Mouse (Mus musculus) heart, postnatal 36 days (tissue): ENCODE measurements around the gene Macrod1. TPM values are rescaled to one million over a fixed set of nuclear protein-coding genes. Genes with fewer than 3 reads are reported as not detected.
"Not testable (repeated sequence)": the region's sequence is repeated elsewhere in the genome, so short reads cannot be mapped to it uniquely, and the experiment has no call there.

ENCODE experiments used
- DNase-seq, 2 experiments: peaks; one replicate each; pipeline ENCODE4 v3.0.0; 2021 to 2022
- intact Hi-C: fragments of 180-260 bp; cut with DNase I; formaldehyde crosslinking; loops from one replicate; pipeline ENCODE4 v1.15.1; 2025
- total RNA-seq, 2 experiments: library from RNA; stranded (reverse); gene quantifications; 2 replicates each; pipeline ENCODE4 v1.2.3; 2021

Gene Macrod1
- total RNA-seq, 2 experiments from 2014 or later: 272 to 280 TPM

GRCm38 (mm10) chr19:7054772-7055171, 1.8 kb upstream of the Macrod1 start:
- DNase-seq: no peak
- intact Hi-C loops: no loop called here

DNA sequence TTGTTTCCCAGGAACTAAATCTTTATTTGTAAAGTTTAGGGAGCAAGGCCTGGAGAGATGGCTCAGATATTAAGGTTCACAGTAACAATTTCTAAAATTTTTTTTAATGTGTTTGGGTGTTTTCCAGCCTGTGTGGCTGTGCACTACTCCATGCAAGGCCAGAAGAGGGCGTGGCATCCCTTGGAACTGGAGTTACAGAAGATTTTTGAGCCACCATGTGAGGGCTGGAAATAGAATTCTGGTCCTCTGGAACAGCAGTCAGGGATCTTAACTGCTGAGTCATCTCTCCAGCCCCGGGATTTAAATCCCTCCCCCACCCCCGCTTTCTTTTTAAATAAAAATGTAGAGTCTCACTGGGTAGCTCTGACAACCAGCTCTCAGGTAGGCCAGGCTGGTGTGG, 1.4 kb upstream of the Macrod1 start:
- DNase-seq: no peak
- intact Hi-C loops: no loop called here

GRCm38 (mm10) chr19:7057126-7057721, 614 bp downstream of the Macrod1 start:
- no peak for DNase-seq
- intact Hi-C loops: no loop called here

DNA sequence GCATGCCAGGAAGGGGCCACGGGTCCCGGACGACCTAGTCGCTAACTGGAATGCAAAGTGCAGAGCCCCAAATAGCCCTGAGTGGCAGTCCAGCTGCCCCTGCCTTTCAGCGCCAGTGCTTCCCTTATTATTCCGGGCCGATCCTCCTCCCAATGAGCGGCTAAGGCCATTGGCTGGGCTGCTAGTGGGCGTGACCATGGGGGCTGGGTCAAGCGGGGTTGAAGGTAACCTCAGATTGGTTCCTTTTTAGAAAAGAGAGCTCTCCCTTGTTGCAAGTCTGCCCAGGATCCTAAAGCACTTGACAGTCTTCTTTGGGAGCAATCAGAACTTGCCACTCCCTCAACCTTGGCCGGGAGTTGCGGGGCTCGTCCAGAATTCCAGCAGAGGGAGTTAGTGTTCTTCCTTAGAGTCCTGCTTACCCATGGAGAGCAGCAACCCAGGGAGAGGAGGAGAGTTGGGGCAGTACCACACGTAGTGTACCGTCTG, 1.2 kb downstream of the Macrod1 start:
- peak; percentile 82 to 85 for DNase-seq
- intact Hi-C loops: no loop called here

DNA sequence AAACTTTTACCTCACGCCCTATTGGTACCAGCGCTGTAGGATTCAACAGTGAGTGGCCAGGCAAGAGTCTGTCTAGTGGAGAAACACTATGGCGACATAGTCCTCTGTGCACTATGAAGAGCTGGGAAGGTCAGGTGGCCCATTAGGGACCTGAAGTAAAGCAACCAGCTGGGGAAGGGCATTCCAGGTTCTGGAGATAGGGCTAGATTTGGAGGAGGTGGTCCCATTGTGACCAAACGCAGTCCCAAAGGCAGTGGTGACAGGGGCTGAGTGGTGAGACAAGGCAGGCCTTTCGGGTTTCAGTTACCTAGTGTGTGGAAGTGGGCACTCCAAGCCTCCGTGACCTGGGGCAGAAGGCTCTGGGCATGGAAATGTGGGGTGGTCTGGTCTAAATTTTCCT, 1.9 kb downstream of the Macrod1 start:
- intact Hi-C loops: no loop called here

DNA sequence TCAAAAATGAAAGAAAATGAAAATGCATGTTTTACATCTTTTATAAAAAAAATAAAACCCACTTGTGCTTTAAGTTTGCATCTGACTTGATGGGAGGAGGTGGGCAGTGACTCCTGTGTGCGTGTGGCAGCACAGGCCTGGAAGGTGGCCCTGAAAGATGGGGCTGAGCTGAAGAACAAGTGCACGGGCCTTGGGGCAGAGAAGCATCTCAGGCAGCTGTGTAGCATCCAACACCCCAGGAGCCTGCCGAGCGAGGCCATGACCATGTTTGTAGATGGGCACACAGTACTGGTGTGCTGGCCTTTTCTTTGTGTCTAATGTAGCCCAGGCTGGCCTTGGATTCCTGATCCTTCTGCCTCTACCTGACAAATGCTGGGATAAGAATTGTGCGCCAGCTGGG, 5.5 kb downstream of the Macrod1 start:
- no peak for DNase-seq
- intact Hi-C loops: no loop called here

More for the DNA sequence above, 1.9 kb downstream of the Macrod1 start:
- DNase-seq: no peak

- intact Hi-C loops: no loop called here
- no peak for DNase-seq
Measured at GRCm38 (mm10) chr19:7062916-7063315, 6.3 kb downstream of the Macrod1 start.

DNA sequence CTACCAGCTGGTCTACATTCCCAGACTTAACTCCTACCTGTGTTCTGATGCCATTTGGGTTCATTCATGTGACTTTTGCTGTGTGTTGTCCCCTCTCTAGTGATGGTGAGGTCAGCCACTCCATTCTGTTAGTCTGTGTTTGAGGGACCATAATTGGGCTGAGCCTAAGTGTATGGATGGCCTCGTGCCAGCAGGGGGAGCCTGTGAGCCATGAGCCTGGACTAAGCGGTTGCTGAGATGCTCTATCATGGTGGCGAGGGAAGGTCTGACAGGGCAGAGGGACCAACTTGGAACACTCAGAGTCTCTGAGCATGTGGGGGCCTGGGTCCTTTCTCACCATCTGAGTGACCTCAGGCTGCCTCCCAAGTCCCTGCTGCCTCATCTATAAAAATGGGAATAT, 8.0 kb downstream of the Macrod1 start:
- DNase-seq: peak; percentile 80 to 87
- intact Hi-C loops: no loop called here

GRCm38 (mm10) chr19:7066034-7066827, 9.6 kb downstream of the Macrod1 start:
- no peak for DNase-seq
- intact Hi-C loops: loop anchor here (5.0 kb wide), 3 partner anchors 281 to 371 kb away; partner anchors contain the start of gene 2700081O15Rik

GRCm38 (mm10) chr19:7066828-7067342, 10.3 kb downstream of the Macrod1 start:
- no peak for DNase-seq
- intact Hi-C loops: loop anchor here (5.0 kb wide), 3 partner anchors 280 to 370 kb away; partner anchors contain the start of gene 2700081O15Rik

DNA sequence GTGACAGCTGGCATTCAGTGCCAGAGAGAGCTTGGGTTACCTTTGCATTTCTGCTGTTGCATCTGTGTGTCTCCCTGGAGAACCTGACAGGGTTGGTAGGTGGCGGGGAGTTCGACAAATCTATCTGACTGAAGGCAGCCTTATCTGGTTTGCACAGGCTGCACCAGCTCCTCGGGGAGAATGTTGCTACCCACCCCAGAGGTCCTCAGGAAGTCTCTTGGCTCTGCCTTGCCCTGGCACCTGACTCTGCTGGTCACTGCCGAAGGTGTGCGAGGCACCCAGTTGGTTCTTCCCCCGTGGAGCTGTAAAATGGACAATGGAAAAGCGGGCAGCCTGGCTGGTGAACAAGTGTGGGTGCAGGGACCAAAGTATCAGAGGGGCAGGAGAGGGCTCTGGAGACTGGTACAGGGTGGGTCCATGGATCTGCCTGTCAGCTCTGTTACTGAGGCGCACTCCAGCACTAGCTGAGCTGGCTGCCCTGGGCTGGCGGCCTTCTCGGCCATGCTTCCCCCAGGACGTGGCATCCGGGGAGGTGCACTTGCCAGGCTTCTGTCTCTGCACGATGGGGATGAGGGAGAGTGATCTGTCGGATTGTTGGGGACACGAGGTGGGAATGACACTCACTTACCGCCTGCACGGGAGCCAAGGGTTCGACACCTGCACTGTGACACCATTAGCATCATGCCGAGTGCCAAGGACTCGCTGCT, 10.9 kb downstream of the Macrod1 start:
- DNase-seq: no peak
- intact Hi-C loops: loop anchor here (1.0 to 5.0 kb wide), 5 partner anchors 93 to 370 kb away; partner anchors contain the start of gene 2700081O15Rik

- DNase-seq: peak; percentile 82 to 90
- intact Hi-C loops: loop anchor here (1.0 to 5.0 kb wide), 5 partner anchors 92 to 369 kb away; partner anchors contain the start of gene 2700081O15Rik
Measured at GRCm38 (mm10) chr19:7068136-7068535, 11.5 kb downstream of the Macrod1 start.

DNA sequence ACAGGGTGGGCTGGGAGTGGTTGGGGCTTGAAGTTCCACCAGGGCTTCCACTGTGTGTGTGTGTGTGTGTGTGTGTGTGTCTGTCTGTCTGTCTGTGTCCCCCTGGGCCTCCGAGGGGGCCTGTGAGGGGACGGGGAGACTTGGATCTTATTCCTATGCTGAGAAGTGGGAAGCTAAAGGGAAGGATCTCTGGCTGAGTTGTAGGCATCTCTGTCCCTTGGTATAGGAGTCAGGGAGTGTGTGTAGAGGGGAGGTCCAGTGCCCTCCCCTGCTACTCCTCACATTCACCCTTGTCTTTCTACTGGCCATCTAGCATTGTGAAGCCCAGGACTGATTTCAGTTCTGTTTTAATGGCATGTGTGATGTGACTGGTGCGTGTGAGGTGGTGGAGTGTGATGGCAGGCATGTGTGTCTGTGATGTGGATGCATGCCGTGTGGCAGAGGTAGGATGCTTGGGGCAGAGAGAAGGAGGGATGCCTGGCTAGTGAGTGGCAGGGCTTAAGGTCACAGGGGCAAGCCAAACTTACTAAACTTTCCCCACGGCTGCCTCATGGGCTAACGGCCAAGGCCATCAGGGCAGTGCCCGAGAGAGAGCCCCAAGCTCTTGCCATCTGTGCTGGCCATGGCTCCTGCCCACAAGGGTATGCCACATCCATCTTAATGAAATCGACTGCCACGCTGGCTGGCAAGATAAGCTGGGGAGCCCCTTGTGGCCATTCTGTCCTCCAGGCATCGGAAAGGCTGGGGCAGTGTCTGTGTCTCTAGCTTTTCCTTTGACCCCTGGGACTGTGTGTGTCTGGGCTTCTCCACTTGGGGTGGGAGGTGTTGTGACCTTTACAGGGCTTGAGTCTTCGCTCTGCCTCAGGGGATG, 12.3 kb downstream of the Macrod1 start:
- no peak for DNase-seq
- intact Hi-C loops: loop anchor here (1.0 to 5.0 kb wide), 5 partner anchors 91 to 368 kb away; partner anchors contain the start of gene 2700081O15Rik

DNA sequence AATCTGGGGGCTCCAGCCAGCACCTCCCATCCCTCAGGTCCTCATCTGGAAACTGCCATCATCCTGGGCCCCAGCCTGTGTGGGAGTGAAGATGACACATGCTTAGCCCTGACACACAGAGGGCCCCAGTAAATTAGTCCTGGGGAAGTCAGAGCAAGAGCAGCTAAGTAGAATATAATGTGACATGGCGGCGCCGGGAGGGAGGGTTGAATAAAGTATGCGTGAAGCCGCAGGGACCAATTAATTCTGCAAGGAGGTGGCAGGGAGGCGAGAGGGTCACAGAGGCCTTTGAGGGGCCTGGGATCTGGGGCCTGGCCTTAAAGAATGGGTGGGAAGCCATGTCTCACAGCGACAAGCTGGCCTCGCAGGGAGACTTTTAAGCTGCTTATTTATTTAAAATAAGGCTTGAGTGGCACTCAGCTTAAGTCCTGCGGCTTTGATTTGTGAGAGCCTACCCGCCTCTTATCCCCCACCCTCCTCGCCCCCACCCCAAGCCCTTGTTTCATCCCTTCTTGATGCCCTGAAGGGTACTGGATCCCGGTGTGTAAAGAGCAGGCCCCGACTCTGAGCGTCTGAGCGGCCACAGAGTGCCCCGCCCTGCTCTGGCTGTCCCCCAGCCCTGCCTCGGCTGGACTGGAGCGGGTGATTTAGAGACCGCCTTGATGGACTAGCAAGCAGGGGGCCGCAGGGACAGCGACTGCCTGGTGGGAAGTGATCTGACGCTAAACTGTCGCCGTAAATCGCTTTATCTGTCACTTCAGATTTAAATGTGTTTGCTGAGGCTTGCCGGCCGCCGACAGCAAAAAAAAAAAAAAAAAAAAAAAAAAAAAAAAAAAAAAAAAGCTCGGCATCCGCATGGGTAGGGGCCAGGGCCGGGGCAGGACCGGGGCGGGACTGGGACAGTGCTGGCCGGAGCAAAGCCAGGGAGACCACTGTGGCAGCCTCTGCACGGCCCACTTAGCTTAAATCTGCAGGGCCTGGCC, 13.5 kb downstream of the Macrod1 start:
- intact Hi-C loops: loop anchor here (5.0 kb wide), 3 partner anchors 277 to 367 kb away; partner anchors contain the start of gene 2700081O15Rik
- DNase-seq: peak in 1 of 2 experiments; percentile 30

GRCm38 (mm10) chr19:7070775-7071174, 14.2 kb downstream of the Macrod1 start:
- intact Hi-C loops: no loop called here
- DNase-seq: no peak

GRCm38 (mm10) chr19:7072221-7072620, 15.6 kb downstream of the Macrod1 start:
- DNase-seq: no peak
- intact Hi-C loops: no loop called here

GRCm38 (mm10) chr19:7073997-7074781, 17.6 kb downstream of the Macrod1 start:
- DNase-seq: no peak
- intact Hi-C loops: no loop called here

GRCm38 (mm10) chr19:7075336-7075735, 18.7 kb downstream of the Macrod1 start:
- DNase-seq, intact Hi-C loops: not testable (repeated sequence)
